ENCODE assay signal across 13 mouse cellular contexts in the genomic region with DNA sequence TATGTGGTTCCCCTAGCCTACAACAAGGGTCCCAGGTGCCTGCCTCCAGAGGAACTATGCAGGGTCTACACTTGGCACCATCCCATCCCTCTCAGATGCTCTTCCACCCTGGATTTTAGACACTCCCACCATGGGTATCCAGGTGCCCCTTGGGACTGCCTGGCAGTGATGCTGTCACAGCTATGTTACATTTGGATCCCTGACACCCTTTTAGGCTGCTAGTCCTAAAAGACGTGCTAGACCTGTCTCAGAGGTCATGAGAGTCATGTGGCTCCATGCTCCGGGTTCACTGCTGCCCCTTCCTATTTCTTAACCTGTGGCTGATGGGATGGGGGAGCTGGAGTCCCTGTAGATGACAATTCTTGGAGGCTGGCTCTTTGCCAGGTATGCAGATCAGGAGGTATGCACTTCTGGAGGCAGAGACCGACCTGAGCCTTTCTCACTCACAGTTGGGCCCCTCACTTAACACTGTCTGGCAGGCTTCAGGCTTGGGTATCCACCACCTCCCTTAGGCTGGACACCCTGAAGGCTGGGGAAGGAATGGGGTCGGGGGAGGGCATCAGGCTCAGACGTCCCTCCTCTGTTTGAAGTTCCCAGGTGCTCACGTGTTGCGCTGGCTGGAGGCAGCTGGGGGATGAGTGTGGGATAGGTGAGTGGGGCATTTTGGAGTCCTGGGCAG. TPM values are rescaled to one million over a fixed set of nuclear protein-coding genes. Genes with fewer than 3 reads are reported as not detected.
DNase-seq lines count a peak whose midpoint lies in the region; ATAC-seq and TF ChIP-seq lines count a peak whose summit lies in the region.
"Had no signal": no experiment of that assay in that cellular context is flagged by ENCODE, and none has a peak within 500 bp of the region (broad histone marks: within the 10 kb centered on the region; RNA-seq: fewer than 3 reads in every experiment).

No protein-coding gene starts in this region.

- no peak overlapping the region for H3K27ac ChIP-seq in hindbrain, embryonic 12.5 days
- H3K27ac ChIP-seq in hindbrain, postnatal 0 days: no peak overlapping the region
- no peak overlapping the region for H3K27ac ChIP-seq in limb, embryonic 13.5 days
- H3K27ac ChIP-seq: left cerebral cortex, adult 2 months had no signal

- peaks cover 99% of the 10 kb centered on the region for H3K27me3 ChIP-seq in hindbrain, embryonic 12.5 days
- peaks cover 73% of the 10 kb centered on the region for H3K27me3 ChIP-seq in hindbrain, postnatal 0 days (ENCODE audit: insufficient read depth, low read length)
- H3K27me3 ChIP-seq in E14TG2a.4 (ENCODE audit: insufficient read depth, low read length): peaks cover 97% of the 10 kb centered on the region
- H3K27me3 ChIP-seq in limb, embryonic 13.5 days: peaks cover 51% of the 10 kb centered on the region

- H3K4me1 ChIP-seq in hindbrain, embryonic 12.5 days: peaks cover 65% of the 10 kb centered on the region
- peaks cover 31% of the 10 kb centered on the region for H3K4me1 ChIP-seq in hindbrain, postnatal 0 days (ENCODE audit: insufficient read depth, low read length)
- H3K4me1 ChIP-seq in E14TG2a.4 (replicated peaks; ENCODE audit: low read depth, low read length): peaks cover 58% of the 10 kb centered on the region
- H3K4me1 ChIP-seq in limb, embryonic 13.5 days: peaks cover 84% of the 10 kb centered on the region

- no peaks in the 10 kb centered on the region for H3K36me3 ChIP-seq in hindbrain, embryonic 12.5 days
- H3K36me3 ChIP-seq in hindbrain, postnatal 0 days (ENCODE audit: insufficient read depth, low read length): no peaks in the 10 kb centered on the region
- no peaks in the 10 kb centered on the region for H3K36me3 ChIP-seq in E14TG2a.4 (ENCODE audit: insufficient read depth, low read length)
- peaks cover 37% of the 10 kb centered on the region for H3K36me3 ChIP-seq in limb, embryonic 13.5 days

- ATAC-seq in hindbrain, embryonic 12.5 days (ENCODE audit: low FRiP score): no peak
- ATAC-seq in hindbrain, postnatal 0 days: no peak
- no peak for ATAC-seq in limb, embryonic 13.5 days (ENCODE audit: low FRiP score, low read depth)

- H3K4me3 ChIP-seq in hindbrain, embryonic 12.5 days: no peak overlapping the region
- H3K4me3 ChIP-seq in hindbrain, postnatal 0 days (ENCODE audit: low read length): no peak overlapping the region
- peak overlapping the region; percentile 59; the same call in 1 of the 2 replicates for H3K4me3 ChIP-seq in E14TG2a.4 (replicated peaks; ENCODE audit: low read length)
- H3K4me3 ChIP-seq in limb, embryonic 13.5 days: peak overlapping the region; percentile 37

- no peak overlapping the region for H3K9ac ChIP-seq in hindbrain, embryonic 12.5 days
- no peak overlapping the region for H3K9ac ChIP-seq in hindbrain, postnatal 0 days (replicated peaks; ENCODE audit: low read length)
- H3K9ac ChIP-seq in limb, embryonic 13.5 days: peak overlapping the region; percentile 40

- 10% methylated on average over 7 of the region's 7 CpGs for WGBS in hindbrain, embryonic 12.5 days
- whole genome bisulfite sequencing in hindbrain, postnatal 0 days: 5% methylated on average over 7 of the region's 7 CpGs
- WGBS in limb, embryonic 13.5 days: 11% methylated on average over 7 of the region's 7 CpGs

- peak overlapping the region; percentile 55; the same call in 1 of the 2 replicates for H3K4me2 ChIP-seq in hindbrain, embryonic 12.5 days (replicated peaks)
- no peak overlapping the region for H3K4me2 ChIP-seq in hindbrain, postnatal 0 days (ENCODE audit: low read depth, low read length)
- H3K4me2 ChIP-seq in limb, embryonic 13.5 days (replicated peaks): peak overlapping the region; percentile 63

- no peak for TF ChIP-seq CTCF in hindbrain, postnatal 0 days (IDR thresholded peaks at IDR 0.05; ENCODE audit: low read depth)
- TF ChIP-seq CTCF in E14TG2a.4 (conservative IDR thresholded peaks at IDR 0.05; ENCODE audit: low read length): no peak

- H3K9me3 ChIP-seq in hindbrain, embryonic 12.5 days (replicated peaks): no peaks in the 10 kb centered on the region
- H3K9me3 ChIP-seq in hindbrain, postnatal 0 days (ENCODE audit: low read length): no peaks in the 10 kb centered on the region
- H3K9me3 ChIP-seq in E14TG2a.4 (ENCODE audit: low read length): peaks cover 5% of the 10 kb centered on the region; the same call in 1 of the 2 replicates
- H3K9me3 ChIP-seq in limb, embryonic 13.5 days: no peaks in the 10 kb centered on the region

- no peak for DNase-seq in hindbrain, postnatal 0 days (ENCODE audit: low spot score)
- DNase-seq in R1 (ENCODE audit: low read depth, low spot score): peak; percentile 23
- DNase-seq in gastrocnemius, postnatal 4 days (ENCODE audit: low spot score in 2 of 2): no peak
- no peak for DNase-seq in right cerebral cortex, adult 2 months (ENCODE audit: low spot score in 2 of 2)
- DNase-seq in thymus, adult 18-20 months: no peak
- DNase-seq: adrenal gland, adult 8-10 months had no signal

RNA-seq across cellular contexts. Expression of a gene that starts 4.8 kb away (rescaled TPM):
- 21.0 and 26.5 TPM in 2 replicates for polyA plus RNA-seq in hindbrain, embryonic 12.5 days (2016; fragmentation: Nextera tagmentation; extraction: Ambion mirVana)
- 15.5 and 15.6 TPM in 2 replicates for total RNA-seq in hindbrain, postnatal 0 days (2014; rRNA removed)
- polyA plus RNA-seq in hindbrain, postnatal 0 days (2015; fragmentation: Nextera tagmentation; extraction: Ambion mirVana): 2.0 and 2.3 TPM in 2 replicates
- polyA plus RNA-seq in limb, embryonic 13.5 days (2015; fragmentation: Nextera tagmentation; extraction: Ambion mirVana): 28.8 and 29.4 TPM in 2 replicates
- 10 to 100 TPM; 33.7 to 37.3 TPM for total RNA-seq in gastrocnemius, postnatal 4 days (2021)

RNA-seq across cellular contexts. Expression of a gene that starts 31.0 kb away (rescaled TPM):
- polyA plus RNA-seq in hindbrain, embryonic 12.5 days (2016; fragmentation: Nextera tagmentation; extraction: Ambion mirVana): 0.93 and 1.0 TPM in 2 replicates
- 6.1 and 9.1 TPM in 2 replicates for total RNA-seq in hindbrain, postnatal 0 days (2014; rRNA removed)
- 6.3 and 6.4 TPM in 2 replicates for polyA plus RNA-seq in hindbrain, postnatal 0 days (2015; fragmentation: Nextera tagmentation; extraction: Ambion mirVana)
- 0.09 and 0.36 TPM in 2 replicates for polyA plus RNA-seq in limb, embryonic 13.5 days (2015; fragmentation: Nextera tagmentation; extraction: Ambion mirVana)
- total RNA-seq in gastrocnemius, postnatal 4 days (2021): under 1 TPM in 1 of 2 experiments, not detected in 1; 0.25 TPM
- total RNA-seq: adrenal gland, adult 8-10 months; ES-E14; megakaryocyte, adult 5-6 weeks had no signal
- polyA plus RNA-seq: gonadal fat pad, adult 2 months had no signal

RNA-seq across cellular contexts. Expression of a gene that starts 36.2 kb away (rescaled TPM):
- polyA plus RNA-seq in hindbrain, embryonic 12.5 days (2016; fragmentation: Nextera tagmentation; extraction: Ambion mirVana): 3.5 and 4.1 TPM in 2 replicates
- total RNA-seq in hindbrain, postnatal 0 days (2014; rRNA removed): 3.3 and 7.0 TPM in 2 replicates
- polyA plus RNA-seq in hindbrain, postnatal 0 days (2015; fragmentation: Nextera tagmentation; extraction: Ambion mirVana): 1.9 TPM in 2 replicates
- polyA plus RNA-seq in limb, embryonic 13.5 days (2015; fragmentation: Nextera tagmentation; extraction: Ambion mirVana): 2.7 and 3.0 TPM in 2 replicates
- total RNA-seq in gastrocnemius, postnatal 4 days (2021): under 1 TPM; 0.83 to 0.98 TPM

RNA-seq across cellular contexts. Expression of a gene that starts 42.5 kb away (rescaled TPM):
- 63.9 and 64.7 TPM in 2 replicates for polyA plus RNA-seq in hindbrain, embryonic 12.5 days (2016; fragmentation: Nextera tagmentation; extraction: Ambion mirVana)
- total RNA-seq in hindbrain, postnatal 0 days (2014; rRNA removed): 176 and 190 TPM in 2 replicates
- polyA plus RNA-seq in hindbrain, postnatal 0 days (2015; fragmentation: Nextera tagmentation; extraction: Ambion mirVana): 69.6 and 80.5 TPM in 2 replicates
- 92.9 and 106 TPM in 2 replicates for polyA plus RNA-seq in limb, embryonic 13.5 days (2015; fragmentation: Nextera tagmentation; extraction: Ambion mirVana)
- total RNA-seq in gastrocnemius, postnatal 4 days (2021): 10 to 100 TPM; 56.9 to 60.4 TPM

Comparison
In these comparisons a context has a peak if more than half of its experiments do, and no peak if none do; other contexts are left out.
1. H3K4me3 ChIP-seq: peak in E14TG2a.4 (single experiment) and limb, embryonic 13.5 days (single experiment); none in hindbrain, embryonic 12.5 days (single experiment) and hindbrain, postnatal 0 days (single experiment).